Mouse (Mus musculus) heart, adult 18-20 months (tissue): ENCODE data around the gene Olfr694. TPM values are rescaled to one million over a fixed set of nuclear protein-coding genes. Genes with fewer than 3 reads are reported as not detected.
A peak's percentile ranks its signal among the peaks of the same experiment; 100 is the strongest.
"Not testable (repeated sequence)": the region's sequence is repeated elsewhere in the genome, so short reads cannot be mapped to it uniquely, and the experiment has no call there.

Experiments used
- DNase-seq, 2 experiments: peaks; one replicate each; pipeline ENCODE4 v3.0.0; 2021 to 2022; ENCODE audit warnings: mixed read lengths in 1 of 2
- long read RNA-seq, 2 experiments: library from polyadenylated mRNA; stranded (forward); transcript quantifications; one replicate each; pipeline ENCODE4 v2.0.0; 2021
- total RNA-seq, 2 experiments: library from RNA; stranded (reverse); gene quantifications; 2 replicates each; pipeline ENCODE4 v1.2.3; 2021

The Olfr694 gene
- total RNA-seq = not detected
- long read RNA-seq, experiment 1 = 0 reads
- long read RNA-seq, experiment 2 = 0 reads

GRCm38 (mm10) chr7:106691714-106692113, at the start of gene Olfr694:
Gene Olfr694, minus strand, starts transcription at chr7:106691814.
- no peak for DNase-seq

GRCm38 (mm10) chr7:106737028-106737427, 45.4 kb upstream of the Olfr694 start:
- no peak for DNase-seq

- DNase-seq = no peak
These were observed 42.1 kb upstream of the Olfr694 start for GRCm38 (mm10) chr7:106733717-106734116.

- DNase-seq = not testable (repeated sequence)
These were observed 34.0 kb upstream of the Olfr694 start for GRCm38 (mm10) chr7:106725654-106726053.

GRCm38 (mm10) chr7:106716296-106716695, 24.7 kb upstream of the Olfr694 start, which contains the start of gene Olfr695:
Gene Olfr695, minus strand, starts transcription at chr7:106716396.
- DNase-seq = no peak

- DNase-seq = peak in 1 of 2 experiments; percentile 10
These were observed 19.8 kb upstream of the Olfr694 start for GRCm38 (mm10) chr7:106711463-106711862.

GRCm38 (mm10) chr7:106707705-106708104, 16.1 kb upstream of the Olfr694 start:
- DNase-seq = not testable (repeated sequence)

- no peak for DNase-seq
These were observed 5.3 kb upstream of the Olfr694 start for GRCm38 (mm10) chr7:106696891-106697290.

- no peak for DNase-seq
These were observed 1.4 kb upstream of the Olfr694 start for GRCm38 (mm10) chr7:106692976-106693375.

GRCm38 (mm10) chr7:106685382-106685781, 6.2 kb downstream of the Olfr694 start:
- DNase-seq = no peak

GRCm38 (mm10) chr7:106680484-106680883, 11.1 kb downstream of the Olfr694 start, which contains the start of gene Olfr693:
Gene Olfr693, minus strand, starts transcription at chr7:106680584.
- no peak for DNase-seq

GRCm38 (mm10) chr7:106652344-106652652, 39.3 kb downstream of the Olfr694 start:
- no peak for DNase-seq

GRCm38 (mm10) chr7:106651555-106652343, 39.9 kb downstream of the Olfr694 start:
- peak in 1 of 2 experiments; percentile 27 for DNase-seq

- DNase-seq = no peak
These were observed 41.8 kb downstream of the Olfr694 start for GRCm38 (mm10) chr7:106649774-106650173.

- DNase-seq = no peak
These were observed 46.4 kb downstream of the Olfr694 start for GRCm38 (mm10) chr7:106645261-106645660.

GRCm38 (mm10) chr7:106644222-106644870, 47.3 kb downstream of the Olfr694 start:
- no peak for DNase-seq

GRCm38 (mm10) chr7:106640839-106641238, 50.8 kb downstream of the Olfr694 start:
- DNase-seq = no peak

GRCm38 (mm10) chr7:106635560-106635959, 56.1 kb downstream of the Olfr694 start:
- DNase-seq = no peak

Other genes starting within 250 kb of the Olfr694 start
- gene Olfr693, start 11.2 kb downstream of the Olfr694 start, total RNA-seq = not detected
- not detected for gene Olfr695, start 24.6 kb upstream of the Olfr694 start, total RNA-seq
- gene Olfr697, start 50.6 kb upstream of the Olfr694 start, total RNA-seq = not detected
- gene Olfr698, start 63.6 kb upstream of the Olfr694 start, total RNA-seq = not detected
- gene Olfr699, start 101.4 kb upstream of the Olfr694 start, total RNA-seq = not detected
- not detected for gene Olfr700, start 117.0 kb upstream of the Olfr694 start, total RNA-seq
- gene Olfr701, start 122.3 kb upstream of the Olfr694 start, total RNA-seq = not detected
- not detected for gene Olfr702, start 142.1 kb upstream of the Olfr694 start, total RNA-seq
- gene Olfr703, start 151.5 kb upstream of the Olfr694 start, total RNA-seq = not detected
- not detected for gene Olfr704, start 171.4 kb upstream of the Olfr694 start, total RNA-seq
- gene Olfr705, start 185.1 kb upstream of the Olfr694 start, total RNA-seq = not detected
- gene Olfr706, start 196.3 kb upstream of the Olfr694 start, total RNA-seq = not detected
- gene Olfr707, start 209.4 kb upstream of the Olfr694 start, total RNA-seq = not detected
- gene Olfr1532-ps1, start 216.2 kb upstream of the Olfr694 start, total RNA-seq = not detected
- not detected for gene Olfr709-ps1, start 240.4 kb upstream of the Olfr694 start, total RNA-seq